Mouse (Mus musculus) erythroblast, adult 5-6 weeks (primary cell): ENCODE results near the gene Usp37. TPM values are rescaled to one million over a fixed set of nuclear protein-coding genes. Genes with fewer than 3 reads are reported as not detected.
"Not testable (repeated sequence)": the region's sequence is repeated elsewhere in the genome, so short reads cannot be mapped to it uniquely, and the experiment has no call there.

Experiments used
- ATAC-seq: replicated peaks from 2 replicates; pipeline ENCODE4 v1.8.0; 2016; ENCODE audit warnings: moderate number of reproducible peaks, mild to moderate bottlenecking, moderate TSS enrichment, inconsistent platforms; ENCODE audit not compliant: poor library complexity, low FRiP score, severe bottlenecking
- total RNA-seq, 2 experiments: library from RNA; stranded (forward) in 1 of 2; stranded (reverse) in 1 of 2; fragments of 150-400 nt in 1 of 2; fragments of 200-764, 138-1000 nt in 1 of 2; gene quantifications; 2 replicates each; pipeline versions ENCODE4 v1.2.3 to v1.2.4; 2015 to 2017; ENCODE audit warnings: low replicate concordance in 2 of 2

The Usp37 gene
- total RNA-seq (2015; ENCODE audit: low replicate concordance) = 7.1 and 9.8 TPM in 2 replicates
- 12.4 and 28.7 TPM in 2 replicates for total RNA-seq (2017; ENCODE audit: low replicate concordance)

DNA sequence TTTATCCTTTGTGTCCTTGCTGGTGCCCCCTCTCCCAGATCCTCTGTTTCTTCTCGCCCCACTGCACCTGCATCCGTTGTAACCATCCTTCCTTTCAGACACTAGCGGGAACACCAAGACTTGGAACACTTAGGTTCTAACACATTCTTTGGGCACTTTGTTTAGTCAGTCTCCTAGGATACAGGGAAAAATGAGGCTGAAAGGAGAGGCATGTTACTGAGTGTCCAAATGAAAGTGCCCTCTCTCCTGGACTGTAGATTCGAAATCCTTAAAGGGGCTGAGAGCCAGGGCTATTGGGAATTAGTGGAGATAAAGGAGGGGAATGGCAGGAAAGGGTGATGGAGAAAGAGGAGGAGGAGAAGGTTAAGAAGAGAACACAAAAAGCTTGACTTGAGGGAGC, at the start of gene Usp37:
Gene Usp37, minus strand, starts transcription at position 101 of the 400 bp plus-strand sequence.
- no peak for ATAC-seq

DNA sequence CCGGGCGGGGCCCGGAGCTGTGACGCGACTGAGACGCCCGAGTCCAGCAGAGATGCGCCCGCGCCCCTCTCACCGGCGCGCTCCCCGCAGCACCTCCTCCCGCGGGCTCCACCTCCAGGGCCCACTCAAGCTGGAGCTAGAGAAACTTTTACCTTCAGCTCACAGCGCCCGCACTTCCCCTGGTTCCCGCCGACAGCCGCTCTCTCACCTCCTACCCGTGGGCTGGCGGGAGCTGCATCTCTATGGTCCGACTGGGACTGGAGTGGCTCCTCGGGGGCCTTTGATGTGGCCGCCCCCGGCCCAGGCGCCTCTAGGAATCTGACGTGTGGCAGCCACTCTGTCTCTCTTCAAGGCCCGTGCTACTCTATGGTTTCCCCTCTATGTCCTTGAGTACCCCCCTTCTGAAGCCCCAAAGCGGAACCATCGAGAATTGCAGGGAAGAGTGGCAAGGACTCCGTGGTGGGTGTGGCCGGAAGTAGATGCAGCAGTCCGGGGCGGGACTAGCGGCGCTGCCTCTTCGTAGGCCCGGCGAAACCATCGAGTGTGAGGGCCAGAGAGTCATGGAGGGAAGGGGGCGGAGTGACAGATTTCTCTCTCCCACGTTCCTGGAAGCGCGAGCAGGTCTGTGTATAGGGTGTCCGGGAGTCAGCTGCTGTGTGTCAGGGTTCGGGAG, 43.8 kb upstream of the Usp37 start, which contains the start of the genes Zfp142 and Bcs1l:
Gene Zfp142, minus strand, starts transcription at position 474 of the 673 bp plus-strand sequence.
Gene Bcs1l, plus strand, starts transcription at position 517 of the 673 bp plus-strand sequence.
- peak; percentile 95 for ATAC-seq

DNA sequence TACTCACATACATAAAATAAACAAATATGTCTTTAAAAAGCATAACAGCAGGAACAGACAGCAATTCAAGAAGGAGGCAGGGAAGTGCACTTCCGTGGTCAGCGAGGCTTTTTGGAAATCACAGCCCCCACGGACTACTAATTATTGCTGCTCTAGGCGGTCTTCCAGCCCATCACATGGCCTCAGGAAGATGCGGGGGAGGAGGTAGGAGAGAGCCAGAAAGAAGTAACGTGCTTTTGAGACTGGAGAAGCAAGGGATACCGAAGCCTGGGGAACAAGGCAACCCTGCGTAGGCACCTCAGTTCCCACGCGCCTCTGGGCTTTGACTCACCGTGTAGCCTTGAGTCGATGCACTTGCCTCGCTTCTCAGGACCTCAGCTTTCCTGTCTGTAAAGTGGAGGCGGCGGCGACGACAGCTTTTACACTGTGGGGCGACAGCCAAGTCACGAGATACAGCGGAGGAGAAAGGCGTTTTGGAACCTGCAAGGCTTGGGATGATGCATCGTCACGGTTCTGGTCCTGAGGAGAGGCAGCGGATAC, 43.2 kb upstream of the Usp37 start:
- no peak for ATAC-seq

DNA sequence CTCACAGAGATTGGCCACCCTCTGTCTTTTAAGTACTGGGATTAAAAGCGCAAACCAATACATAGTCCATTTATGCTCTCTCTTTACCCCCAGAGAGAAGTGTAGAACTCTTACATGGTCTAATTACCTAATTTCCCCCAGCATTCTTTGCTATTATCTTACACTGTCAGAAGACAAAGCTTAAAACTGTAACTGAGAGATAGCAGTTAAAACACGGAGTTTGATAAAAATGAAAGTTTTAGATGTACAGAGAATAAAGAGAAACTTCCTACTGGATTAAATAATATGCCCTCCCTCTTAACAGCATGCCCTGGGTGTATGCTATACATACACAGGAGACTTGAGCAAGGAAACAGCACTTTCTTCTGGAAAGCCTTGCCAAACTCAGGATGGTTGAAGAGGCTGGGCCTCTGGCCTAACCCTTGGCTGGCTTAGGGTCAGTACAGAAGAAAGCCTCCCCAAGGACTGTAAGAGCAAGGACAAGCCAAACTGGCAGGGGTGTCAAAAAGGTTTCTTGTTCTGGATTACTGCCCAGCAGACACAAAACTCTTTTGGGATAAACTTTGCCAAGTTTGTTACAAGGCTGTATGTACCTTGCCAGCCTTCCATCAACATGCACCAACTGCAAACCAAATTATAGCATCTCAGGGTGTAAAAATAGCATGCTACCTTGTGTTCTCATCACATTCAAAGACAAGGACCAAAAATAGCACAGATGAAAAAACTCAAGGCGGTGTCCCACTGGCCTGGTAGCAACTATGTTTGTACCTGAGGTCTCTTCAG, 40.7 kb upstream of the Usp37 start:
- ATAC-seq = no peak

DNA sequence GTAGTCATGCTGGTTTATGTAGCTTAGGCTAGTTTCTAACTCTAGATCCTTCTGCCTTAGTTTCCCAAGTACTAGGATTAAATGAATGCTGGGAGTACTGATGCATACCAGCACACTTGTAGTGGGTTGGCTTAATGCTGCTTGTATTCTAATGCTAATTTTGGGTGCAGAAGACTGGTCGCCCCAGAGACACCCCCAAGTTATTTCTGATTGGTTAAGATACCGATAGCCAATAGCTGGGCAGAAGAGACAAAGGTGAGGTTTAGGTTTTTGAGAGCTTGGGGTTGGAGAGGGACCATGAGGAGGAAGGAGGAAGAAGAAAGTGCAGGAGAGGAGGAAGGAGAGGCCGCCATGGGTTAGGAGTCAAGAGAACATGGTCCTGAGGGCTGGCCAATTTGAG, 38.5 kb upstream of the Usp37 start:
- ATAC-seq = no peak

DNA sequence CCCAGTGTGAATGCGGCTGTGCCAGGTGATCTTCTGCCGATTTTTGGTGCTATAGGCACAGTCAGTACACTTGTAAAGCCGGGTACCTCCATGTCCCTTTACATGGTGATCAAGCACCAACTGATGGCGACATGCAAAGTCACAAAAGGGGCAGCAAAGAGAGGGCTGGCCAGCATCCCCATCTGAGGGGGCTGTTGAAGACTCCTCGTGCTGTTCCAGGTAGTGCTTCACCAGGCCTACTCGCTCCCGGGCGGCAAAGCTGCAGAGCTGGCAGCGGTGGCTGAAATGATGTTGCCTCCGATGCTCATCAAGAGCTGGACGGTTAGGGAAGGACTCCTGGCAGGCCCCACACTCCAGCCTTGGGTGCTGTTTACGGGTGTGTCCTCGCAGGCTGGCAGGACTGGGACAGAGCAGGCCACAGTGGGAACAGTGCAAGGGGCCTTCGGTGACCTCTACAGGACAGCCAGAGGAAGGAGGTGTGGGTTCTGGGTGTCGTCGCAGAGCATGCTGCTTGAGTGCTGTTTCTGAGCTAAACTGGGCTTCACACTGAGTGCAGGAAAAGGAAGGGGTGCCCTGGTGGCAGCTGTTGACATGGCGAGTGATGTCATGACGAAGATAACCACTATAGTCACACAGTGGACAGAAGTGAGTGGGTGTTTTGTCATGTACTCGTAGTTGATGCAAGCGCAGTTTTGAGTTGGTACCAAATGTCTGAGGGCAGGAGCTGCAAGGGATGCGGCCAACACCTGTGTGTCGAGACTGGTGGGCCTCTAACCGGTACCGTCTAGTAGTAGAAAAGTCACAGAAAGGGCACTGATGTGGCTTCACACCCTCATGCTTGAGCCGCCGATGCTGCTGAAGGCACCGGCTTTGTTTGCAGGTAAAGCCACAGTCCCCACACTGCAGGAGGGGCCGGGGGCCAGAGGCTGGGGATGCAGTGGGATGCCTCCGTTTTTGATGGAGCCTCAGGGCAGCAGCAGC, 25.9 kb upstream of the Usp37 start:
- no peak for ATAC-seq

DNA sequence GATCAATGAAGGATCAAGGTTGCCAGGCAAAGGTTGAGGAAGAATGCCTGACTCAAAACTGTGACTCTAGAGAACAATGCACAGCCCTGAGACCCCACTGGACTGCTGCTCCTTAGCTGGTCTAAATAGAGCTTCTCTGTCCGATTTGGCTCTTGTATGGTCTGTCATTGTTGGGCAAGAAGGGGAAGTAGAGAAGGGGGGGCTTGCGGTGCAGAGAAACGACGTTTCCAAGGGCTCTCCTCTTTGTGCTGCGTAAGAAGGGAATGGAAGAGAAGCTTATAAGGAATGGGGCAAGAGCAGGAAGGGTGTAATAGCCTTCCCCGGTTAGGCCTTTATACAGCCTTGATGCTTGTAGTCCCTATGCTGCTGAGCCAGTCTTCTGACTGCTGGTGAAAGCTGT, 21.8 kb upstream of the Usp37 start:
- no peak for ATAC-seq

DNA sequence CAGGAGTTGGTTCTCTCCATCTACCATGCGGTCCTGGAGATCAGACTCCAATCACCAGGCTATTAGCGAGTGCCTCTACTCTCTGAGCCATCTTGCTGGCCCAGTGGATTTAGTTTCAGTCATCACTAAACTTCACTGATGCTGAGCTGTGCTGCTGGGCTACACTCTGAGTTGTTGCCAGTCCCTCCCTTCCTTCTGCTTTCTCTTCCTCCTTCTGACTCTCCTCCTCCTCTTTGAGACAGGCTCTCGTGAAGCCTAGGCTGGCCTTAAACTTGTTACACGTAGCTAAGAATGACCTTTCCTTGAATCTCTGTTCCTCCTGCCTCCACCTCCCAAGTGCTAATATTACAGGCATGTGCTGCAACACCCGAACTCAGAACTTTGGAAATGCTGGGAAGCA, 15.0 kb upstream of the Usp37 start:
- no peak for ATAC-seq

DNA sequence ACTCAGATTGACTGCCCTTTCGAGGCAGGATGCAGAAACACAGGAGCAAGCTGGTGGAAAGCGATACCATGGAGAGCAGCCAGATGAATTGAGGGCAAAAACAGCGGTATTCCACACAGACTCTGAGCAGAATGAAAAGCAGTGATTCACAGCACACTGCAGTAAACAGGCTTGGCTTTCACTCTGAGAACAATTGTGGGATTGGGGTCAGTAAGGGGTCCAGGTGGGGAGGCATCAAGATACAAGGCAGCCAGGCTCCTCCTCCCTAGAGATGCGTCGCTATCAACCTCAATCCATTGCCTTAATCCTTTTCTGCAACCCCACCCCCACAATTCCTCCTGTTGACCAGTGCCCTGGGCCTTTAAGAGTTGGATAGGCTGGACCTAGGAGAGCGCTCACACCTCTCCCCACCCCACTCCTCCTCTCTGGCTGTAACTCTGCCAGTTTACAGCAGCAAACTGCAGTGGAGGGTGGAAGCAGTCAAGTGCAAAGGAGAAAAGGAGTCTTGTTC, 1.6 kb downstream of the Usp37 start, which contains the start of gene Plcd4:
Gene Plcd4, plus strand, starts transcription at position 438 of the 511 bp plus-strand sequence.
- no peak for ATAC-seq

DNA sequence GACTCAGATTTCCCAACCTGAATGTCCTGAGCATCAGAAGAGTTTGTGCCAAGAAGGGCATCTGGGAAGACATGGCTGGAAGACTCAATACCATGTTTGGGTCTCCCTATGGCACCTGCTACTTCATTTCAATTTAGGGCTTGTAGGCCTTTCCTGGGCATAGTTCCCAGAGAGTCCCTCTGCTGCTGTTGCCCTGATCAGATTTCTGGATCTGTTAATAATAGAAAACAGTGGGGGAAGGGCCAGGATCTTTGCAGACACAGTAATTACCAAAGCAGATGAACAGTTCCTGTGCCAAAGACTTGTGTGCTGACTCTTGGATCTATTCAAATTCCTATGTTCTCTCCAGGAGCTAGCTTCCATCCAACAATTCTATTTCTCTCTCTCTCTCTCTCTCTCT, 5.4 kb downstream of the Usp37 start:
- ATAC-seq = no peak

DNA sequence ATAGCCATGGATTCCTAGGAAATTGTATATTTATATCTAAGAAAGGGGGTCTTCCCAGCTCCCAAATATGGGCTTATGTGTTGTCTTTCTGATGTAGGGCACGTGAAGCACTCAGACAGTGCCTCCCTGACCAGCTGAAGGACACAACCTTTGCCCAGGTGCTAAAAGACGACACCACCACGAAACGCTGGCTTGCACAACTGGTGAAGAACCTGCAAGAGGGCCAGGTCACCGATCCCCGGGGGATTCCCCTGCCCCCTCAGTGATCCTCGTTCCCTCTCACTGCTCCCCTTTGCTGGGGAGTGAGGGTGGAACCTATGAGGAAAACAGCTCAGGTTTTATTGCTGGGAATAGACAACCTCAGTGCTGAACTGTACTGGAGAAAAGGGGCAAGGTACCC, 15.5 kb downstream of the Usp37 start:
- ATAC-seq = no peak

DNA sequence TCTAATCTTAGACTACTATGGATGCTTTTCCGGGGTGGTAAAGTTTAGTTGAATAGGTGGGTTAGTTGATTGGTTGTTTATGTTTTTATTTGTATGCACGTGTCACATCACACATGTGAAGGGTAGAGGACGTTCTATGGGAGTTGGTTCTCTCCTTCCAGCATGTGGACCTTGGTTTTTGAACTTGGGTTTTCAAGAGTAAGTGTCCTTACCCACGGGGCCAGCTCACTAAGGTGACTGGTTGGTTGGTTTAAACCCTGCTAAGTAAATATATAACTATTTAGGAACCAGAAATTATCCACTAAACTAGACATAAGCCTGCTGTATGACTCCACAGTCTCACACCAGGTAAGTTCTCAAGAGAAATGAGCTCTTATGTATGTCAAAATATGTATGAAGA, 19.3 kb downstream of the Usp37 start:
- ATAC-seq = no peak

DNA sequence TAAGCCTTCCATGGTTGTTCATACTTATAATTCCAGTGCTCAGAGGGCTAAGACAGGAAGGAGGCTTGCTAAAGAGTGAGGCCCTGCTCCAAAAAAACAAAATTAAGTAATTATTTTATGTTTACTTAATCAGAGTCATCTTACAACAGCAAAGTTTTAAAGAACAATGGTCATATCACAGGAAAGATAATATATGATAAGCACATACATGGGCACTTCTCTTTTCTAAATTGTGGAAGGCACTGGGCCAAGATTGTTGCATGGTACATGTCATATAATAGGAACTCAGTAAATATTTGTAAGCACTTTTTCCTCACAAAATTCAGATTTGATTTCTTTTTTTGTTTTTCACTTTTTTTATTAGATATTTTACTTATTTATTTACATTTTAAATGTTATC, 24.2 kb downstream of the Usp37 start:
- no peak for ATAC-seq

DNA sequence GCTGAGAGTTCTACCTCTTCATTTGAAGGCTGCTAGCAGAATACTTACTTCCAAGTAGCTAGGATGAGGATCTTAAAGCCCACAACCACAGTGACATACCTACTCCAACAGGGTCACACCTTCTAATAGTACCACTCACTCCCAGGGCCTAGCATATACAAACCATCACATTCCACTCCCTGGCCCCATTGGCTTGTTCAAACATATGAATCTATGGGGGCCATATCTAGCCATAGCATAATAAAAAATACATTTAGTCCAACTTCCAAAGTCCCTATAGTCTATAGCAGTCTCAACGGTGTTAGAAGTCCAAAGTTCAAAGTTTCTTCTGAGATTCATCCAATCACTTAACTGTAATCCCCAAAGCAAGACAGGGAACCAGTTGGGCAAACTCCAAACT, 31.1 kb downstream of the Usp37 start:
- not testable (repeated sequence) for ATAC-seq

DNA sequence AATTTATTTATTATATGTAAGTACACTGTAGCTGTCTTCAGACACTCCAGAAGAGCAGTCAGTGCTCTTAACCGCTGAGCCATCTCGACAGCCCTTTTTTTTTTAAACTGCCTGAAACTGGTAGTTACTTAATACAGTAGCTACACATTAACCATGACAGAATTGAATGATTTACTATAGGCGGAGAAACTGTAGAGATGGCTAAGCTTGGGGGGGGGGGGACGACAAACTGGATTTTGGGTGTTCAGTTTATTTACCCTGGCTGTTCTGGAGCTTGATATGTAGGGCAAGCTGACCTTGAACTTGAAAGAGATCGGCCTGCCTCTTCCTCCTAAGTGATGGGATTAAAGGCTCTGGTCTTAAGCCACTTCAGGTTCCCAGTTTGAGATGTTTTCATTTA, 32.8 kb downstream of the Usp37 start:
- no peak for ATAC-seq

DNA sequence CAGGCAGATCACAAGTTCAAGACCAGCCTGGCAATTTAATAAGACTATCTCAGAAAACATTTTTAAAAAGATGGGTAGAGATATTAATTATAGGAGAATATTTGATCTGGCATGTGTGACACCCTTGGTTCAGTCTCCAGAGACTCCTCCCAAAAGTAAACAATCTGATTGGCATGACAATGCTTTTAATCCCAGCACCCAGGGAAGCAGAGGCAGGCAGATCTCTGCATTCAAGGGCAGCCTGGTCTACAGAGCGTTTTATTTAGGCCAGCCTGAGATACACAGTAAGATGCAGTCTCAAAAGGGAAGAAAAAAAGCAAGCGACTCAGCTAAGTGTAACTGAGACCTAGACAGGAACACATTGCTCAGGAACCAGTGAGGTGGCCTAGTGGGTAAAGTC, 36.3 kb downstream of the Usp37 start:
- ATAC-seq = no peak

DNA sequence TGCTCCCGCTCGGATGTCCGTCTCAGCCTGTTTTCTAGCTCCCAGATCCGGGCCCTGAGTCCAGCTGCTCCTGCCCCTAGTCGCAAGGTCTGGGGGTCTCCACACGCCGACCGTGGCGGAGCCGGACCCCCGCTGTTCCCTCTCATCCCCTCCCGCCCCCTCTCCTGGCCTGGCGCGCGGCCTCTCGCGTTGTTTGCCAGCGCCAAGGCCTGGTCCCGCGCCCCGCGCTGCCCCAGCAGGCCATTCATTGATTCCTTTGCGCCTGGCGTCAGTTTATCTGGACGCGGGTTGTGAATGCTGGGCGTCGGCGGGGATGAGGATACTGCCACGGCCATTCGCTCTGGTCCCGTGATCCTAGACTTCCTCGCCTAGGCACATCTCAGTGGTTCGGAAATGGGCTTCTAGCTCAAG, 37.6 kb downstream of the Usp37 start:
- peak; percentile 60 for ATAC-seq

DNA sequence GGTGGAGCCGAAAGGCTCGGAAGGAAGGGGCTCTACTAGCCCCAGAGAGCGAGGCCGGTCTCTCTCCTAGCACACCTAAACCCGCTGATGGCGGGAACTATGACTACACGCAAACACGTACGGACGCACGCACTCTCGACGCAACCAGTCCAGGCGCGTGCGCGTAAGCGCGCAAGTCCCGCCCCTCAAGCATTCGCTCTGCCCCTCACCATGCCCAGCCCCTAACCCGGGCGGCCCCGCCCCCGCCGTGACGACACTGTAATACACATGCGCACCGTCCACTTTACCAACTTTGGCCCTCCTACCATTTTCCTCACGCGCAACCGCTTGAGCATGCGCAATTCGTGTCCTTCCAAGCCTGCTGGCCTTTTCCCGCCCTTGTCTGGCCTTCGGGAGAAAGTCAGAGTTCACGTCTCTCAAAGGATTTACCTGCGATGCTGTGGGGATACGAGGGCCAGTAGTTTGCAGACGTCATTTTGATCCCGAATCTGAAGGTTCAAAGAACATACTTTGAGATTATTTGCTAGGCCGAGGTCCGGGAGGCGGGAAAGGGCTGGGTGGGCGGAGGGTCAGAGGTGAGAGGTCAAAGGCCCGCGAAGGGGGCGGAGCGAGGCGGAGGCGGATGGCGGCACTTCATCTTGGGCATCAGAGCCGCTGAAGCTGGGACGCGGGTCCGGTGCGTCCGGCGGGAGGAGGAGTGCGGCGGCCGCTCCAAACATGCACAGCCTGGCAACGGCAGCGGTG, 38.2 kb downstream of the Usp37 start, which contains the start of gene Cnot9:
Gene Cnot9, plus strand, starts transcription at position 338 of the 744 bp plus-strand sequence.
- ATAC-seq = peak; percentile 91

DNA sequence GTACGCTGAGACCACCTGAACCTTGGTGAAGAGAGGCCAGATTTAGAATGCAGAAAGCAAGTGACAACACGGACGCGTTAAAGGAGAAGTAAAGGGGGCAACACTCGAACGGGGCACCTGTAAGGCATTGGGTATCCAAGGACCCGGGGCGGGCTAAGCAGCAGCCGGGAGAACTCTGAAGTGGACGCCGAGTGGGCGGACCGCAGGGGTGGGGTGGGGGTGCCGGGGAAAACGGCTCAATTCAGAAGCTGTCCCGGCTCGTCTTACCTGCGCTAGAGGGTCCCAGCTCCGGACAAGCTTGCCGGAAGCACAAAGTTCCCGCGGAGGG, 38.7 kb downstream of the Usp37 start:
- peak; percentile 25 for ATAC-seq
